Mouse (Mus musculus): ENCODE measurements around the gene Snd1.

- TF ChIP-seq GATA1 (IDR thresholded peaks at IDR 0.05; ENCODE audit: borderline replicate concordance, low read length) (no peak), FLI1 (IDR thresholded peaks at IDR 0.05; ENCODE audit: low read length) (no peak)
These were observed 416.5 kb downstream of the Snd1 start for GRCm38 (mm10) chr6:28891480-28891879.
